Mouse (Mus musculus) heart, postnatal 10 days (tissue): ENCODE data around the gene Nkain2. TPM values are rescaled to one million over a fixed set of nuclear protein-coding genes. Genes with fewer than 3 reads are reported as not detected.

Experiments used
- DNase-seq, 2 experiments: peaks; one replicate each; pipeline ENCODE4 v3.0.0; 2021
- intact Hi-C: fragments of 180-260 bp; cut with DNase I; formaldehyde crosslinking; loops from one replicate; pipeline ENCODE4 v1.15.1; 2025
- total RNA-seq, 2 experiments: library from RNA; stranded (reverse); gene quantifications; 2 replicates each; pipeline ENCODE4 v1.2.3; 2021

Gene Nkain2
- total RNA-seq, 2 experiments from 2014 or later: 0.17 to 0.69 TPM

GRCm38 (mm10) chr10:32594998-32595397 is 295.3 kb downstream of the Nkain2 start:
- no peak for DNase-seq
- intact Hi-C loops: no loop called here

DNA sequence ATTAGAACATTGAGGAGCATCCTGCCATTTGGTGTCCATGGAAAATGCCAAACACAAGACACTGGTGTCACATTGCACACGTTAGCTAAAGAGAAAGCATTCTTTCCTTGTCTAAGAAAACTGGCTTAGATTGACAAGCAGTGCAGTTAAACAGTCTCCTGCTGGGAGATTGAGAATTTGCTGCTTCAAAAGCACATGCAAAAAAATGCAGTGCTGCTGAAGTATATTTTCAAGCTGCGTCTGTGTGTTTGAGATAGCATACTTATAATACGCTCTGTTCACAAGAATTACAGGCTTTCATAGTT is 313.0 kb downstream of the Nkain2 start:
- no peak for DNase-seq
- intact Hi-C loops: no loop called here

GRCm38 (mm10) chr10:32576559-32577275 is 313.5 kb downstream of the Nkain2 start:
- intact Hi-C loops: no loop called here
- no peak for DNase-seq

GRCm38 (mm10) chr10:32557673-32558072 is 332.6 kb downstream of the Nkain2 start:
- DNase-seq: no peak
- intact Hi-C loops: no loop called here

DNA sequence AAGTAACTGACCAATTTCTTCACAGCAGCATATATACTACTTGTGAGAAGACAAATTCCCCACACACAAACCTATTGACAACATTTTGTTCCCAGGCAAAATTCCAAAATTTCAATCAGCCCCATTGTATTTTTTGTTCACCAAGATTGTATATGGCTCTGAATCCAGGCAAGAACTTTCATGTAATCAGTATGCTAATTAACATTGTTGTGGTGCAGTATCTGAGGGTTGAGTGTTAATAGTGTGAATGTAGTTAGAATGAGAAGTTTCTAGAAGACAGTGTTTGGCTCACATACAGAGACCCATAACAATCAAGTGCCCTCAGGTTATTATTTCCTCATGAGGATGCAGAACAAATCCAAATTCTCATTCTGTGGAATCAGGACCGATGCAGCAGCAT is 354.2 kb downstream of the Nkain2 start:
- intact Hi-C loops: no loop called here
- DNase-seq: no peak

DNA sequence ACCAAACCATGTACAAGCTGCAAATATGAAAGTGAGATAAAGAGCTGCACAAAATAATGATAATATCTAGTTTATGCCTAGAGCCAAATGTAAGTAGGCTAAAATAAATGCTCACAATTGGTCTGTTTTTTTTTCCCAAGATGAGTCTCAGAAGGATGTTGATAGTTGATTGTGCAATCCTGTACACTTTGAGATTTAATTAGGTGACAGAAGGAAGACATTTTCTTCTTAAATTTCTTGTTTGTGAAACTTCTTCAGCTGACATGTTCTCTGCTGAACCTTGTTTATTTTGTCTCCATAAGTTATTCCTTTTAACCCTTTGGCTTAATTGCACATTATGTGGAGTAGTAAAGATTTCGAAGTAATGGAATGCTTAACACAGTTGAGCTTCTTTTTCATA is 379.4 kb downstream of the Nkain2 start:
- DNase-seq: no peak
- intact Hi-C loops: no loop called here

DNA sequence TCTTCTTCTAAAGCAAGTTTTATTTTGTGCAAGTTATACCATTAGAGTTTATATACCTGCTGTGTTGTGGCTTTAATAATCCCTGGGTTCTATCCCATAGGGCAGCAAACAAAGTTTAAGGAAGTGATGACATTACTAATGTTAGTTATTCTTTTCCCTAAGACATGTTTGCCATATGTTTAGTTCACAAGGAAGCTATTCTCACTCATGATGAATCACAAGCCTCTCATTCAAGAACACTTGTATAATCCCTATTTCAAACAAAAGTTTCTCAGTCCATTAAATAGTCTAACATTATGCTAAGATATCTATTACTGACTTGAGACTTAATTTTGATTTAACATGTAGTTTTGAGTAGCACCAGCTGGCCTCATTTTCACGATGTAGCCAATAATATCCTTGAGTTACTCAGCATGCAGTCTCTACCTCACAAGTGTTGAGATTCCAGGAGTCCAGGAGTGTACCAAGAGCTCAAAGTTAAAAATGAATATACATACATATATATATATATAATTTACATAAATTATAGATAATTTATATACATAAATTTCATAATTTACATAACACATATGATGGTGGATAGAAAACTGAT is 395.6 kb downstream of the Nkain2 start:
- intact Hi-C loops: no loop called here
- DNase-seq: no peak

GRCm38 (mm10) chr10:32493600-32493999 is 396.7 kb downstream of the Nkain2 start:
- intact Hi-C loops: no loop called here
- DNase-seq: no peak

- intact Hi-C loops: no loop called here
These were observed 427.5 kb downstream of the Nkain2 start for GRCm38 (mm10) chr10:32462726-32463125.

DNA sequence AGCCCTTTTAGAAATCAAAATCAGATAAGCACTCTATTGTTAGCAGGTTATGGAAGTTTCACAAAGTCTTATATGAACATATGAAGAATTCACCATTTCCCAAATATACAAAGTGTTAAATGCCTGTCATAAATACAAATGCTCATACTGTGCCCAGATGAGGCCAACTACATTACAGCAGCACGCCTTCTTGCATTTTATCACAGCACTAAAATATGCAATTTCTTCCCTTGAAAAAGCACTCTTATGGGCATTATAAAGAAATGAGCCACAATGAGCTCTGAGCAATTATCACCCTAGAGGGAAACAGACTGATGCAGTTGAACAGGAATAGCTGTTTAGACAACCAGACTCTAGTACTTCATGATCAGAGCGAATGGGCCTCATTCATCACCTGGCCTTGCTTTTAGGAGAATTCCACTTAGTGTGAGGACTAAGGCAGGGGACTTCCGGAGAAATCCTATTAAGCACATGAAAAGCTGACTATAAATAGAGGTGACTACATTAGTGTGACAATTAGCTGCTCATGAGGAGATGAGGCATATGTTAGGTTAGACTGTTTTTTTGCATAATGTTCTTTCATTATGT is 450.2 kb downstream of the Nkain2 start:
- intact Hi-C loops: no loop called here

More at GRCm38 (mm10) chr10:32462726-32463125, 427.5 kb downstream of the Nkain2 start:
- DNase-seq: no peak

DNA sequence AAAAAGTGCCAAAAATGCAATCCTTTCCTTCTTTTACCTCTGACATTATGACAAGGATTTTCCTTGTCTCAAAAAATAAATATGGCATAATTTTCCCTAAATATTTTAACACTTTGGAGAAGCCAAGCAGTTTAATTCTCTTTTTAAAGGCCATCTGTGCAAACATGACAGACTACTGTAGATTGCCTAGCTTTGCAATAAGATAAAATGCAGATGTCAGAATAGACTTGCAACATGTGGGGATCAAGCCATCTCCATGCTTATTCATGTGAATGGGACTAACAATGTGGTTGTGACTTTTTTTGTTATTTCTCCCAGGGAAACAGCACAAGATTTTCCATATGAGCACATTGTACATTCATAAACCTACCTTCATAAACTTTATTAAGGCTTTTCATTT is 476.0 kb downstream of the Nkain2 start:
- intact Hi-C loops: no loop called here
- no peak for DNase-seq

More for the DNA sequence above, 450.2 kb downstream of the Nkain2 start:
- DNase-seq: no peak

- DNase-seq: no peak
- intact Hi-C loops: no loop called here
These were observed 478.9 kb downstream of the Nkain2 start for GRCm38 (mm10) chr10:32411331-32411730.

GRCm38 (mm10) chr10:32400961-32401360 is 489.3 kb downstream of the Nkain2 start:
- DNase-seq: no peak
- intact Hi-C loops: no loop called here

DNA sequence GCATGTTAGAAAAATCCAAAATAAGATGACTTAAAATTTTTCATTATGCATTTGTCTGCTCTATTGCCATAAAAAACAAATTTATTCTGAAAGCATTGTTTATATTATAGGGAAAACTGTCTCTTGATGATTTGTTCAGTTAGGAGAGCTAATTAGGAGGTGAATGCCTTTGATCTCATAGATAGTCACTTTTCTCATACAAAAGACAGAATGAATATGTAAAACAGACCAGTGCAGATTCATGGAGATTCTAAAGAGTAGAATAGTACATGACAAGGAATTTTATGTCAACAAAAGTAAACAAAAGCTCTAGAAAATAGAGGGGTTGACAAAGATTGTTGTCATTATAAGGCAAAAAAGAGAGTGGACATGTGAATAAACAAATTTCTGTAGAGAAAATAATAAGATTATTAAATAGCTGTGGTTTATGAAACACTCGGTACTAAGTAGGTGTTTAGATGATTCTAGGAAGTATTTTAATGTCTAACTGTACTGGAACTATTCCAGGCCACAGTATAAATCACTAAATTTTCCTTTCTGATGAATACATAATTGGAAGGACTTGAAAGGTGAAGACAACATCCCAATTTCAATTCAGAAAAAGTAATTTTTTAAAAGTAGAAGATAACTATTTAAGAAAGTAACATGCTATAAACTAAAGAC is 496.3 kb downstream of the Nkain2 start:
- no peak for DNase-seq
- intact Hi-C loops: no loop called here

DNA sequence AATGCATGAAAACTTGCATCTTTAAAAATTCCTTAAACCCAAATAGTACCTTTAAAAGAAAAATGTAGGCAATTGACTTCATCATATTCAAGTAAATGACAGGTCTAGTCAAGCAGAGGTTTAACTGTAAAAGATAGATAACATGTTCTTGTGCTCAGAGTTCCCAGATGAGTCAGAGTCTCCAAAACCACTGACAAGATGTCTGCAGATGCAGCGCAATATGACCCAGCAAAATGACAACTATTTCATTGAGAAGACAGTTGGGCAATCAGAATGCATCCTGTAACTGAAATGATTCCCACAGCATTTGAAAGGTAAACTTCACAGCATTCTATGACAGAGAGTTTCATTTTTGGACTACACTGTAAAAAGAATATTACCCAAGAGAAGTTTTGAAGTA is 496.9 kb downstream of the Nkain2 start:
- DNase-seq: no peak
- intact Hi-C loops: no loop called here

GRCm38 (mm10) chr10:32312754-32313153 is 577.5 kb downstream of the Nkain2 start:
- intact Hi-C loops: no loop called here
- DNase-seq: no peak

GRCm38 (mm10) chr10:32301024-32301597 is 589.2 kb downstream of the Nkain2 start:
- no peak for DNase-seq
- intact Hi-C loops: no loop called here

DNA sequence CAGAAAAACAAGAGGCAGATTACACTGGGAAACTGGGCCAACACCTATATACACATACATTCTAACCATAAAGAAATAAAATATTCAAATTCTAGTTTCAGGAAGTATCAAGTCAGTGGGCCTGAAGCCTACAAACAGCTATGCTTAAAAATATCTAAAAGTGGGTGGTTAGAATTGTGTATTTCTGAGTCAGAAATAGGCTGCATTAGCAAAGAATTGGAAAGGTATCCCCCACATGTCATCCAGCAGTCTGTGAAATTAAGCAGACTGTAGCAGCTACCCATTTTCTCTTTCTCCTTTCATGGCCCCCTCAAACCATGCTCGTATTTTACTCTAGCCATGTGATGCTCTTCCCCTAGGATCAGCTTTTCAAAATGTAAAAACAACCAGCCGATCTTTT is 599.8 kb downstream of the Nkain2 start:
- no peak for DNase-seq
- intact Hi-C loops: no loop called here

GRCm38 (mm10) chr10:32283690-32284089 is 606.6 kb downstream of the Nkain2 start:
- no peak for DNase-seq
- intact Hi-C loops: no loop called here

GRCm38 (mm10) chr10:32243266-32243882 is 646.9 kb downstream of the Nkain2 start:
- intact Hi-C loops: no loop called here
- no peak for DNase-seq

- intact Hi-C loops: no loop called here
- DNase-seq: no peak
These were observed 649.1 kb downstream of the Nkain2 start for GRCm38 (mm10) chr10:32241168-32241567.
